Mouse (Mus musculus): ENCODE results near the gene Rapgef3. TPM values are rescaled to one million over a fixed set of nuclear protein-coding genes. Genes with fewer than 3 reads are reported as not detected.
A peak's percentile ranks its signal among the peaks of the same experiment; 100 is the strongest.

Gene Rapgef3
- polyA plus RNA-seq, 3 experiments from 2014 or later: not detected

DNA sequence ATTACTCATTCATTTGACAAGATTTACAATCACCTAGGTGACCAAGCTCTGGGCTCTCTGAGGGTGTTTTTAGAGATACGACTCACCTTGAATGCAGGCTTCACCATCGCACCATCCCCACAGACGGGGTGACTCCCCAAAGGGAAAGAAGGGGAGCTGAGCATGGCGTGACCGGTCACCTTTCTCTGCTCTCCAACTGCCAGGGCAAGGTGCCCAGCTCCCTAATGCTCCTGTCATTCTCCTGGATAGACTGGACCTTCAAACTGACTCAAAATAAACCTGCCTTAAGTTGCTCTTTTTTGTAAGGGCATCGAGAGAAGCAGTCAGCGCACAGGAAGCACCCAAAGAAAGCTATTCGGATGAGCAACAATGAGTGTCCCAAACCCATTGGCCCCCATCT, 2.5 kb upstream of the Rapgef3 start:
- ATAC-seq: no peak

DNA sequence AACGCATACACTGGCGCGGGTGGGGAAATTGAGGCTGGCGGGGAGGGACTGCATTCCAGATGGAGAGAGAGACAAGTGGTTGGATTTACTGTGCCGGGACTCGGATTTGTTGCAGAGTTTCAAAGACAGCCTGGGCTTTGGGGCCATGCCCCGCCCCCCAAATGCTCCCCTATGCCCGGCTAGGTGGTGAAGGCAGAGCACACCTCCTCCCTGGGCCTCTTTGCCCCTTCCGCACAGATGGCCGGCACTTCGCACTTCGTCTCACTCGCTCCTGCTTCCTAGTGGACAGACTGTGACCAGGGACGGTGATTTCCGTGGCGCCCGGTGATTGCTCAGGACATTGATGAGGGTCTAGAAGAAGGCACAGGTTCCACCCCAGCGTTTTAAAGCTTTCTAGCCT, 420 bp upstream of the Rapgef3 start:
- ATAC-seq: peak; percentile 11

DNA sequence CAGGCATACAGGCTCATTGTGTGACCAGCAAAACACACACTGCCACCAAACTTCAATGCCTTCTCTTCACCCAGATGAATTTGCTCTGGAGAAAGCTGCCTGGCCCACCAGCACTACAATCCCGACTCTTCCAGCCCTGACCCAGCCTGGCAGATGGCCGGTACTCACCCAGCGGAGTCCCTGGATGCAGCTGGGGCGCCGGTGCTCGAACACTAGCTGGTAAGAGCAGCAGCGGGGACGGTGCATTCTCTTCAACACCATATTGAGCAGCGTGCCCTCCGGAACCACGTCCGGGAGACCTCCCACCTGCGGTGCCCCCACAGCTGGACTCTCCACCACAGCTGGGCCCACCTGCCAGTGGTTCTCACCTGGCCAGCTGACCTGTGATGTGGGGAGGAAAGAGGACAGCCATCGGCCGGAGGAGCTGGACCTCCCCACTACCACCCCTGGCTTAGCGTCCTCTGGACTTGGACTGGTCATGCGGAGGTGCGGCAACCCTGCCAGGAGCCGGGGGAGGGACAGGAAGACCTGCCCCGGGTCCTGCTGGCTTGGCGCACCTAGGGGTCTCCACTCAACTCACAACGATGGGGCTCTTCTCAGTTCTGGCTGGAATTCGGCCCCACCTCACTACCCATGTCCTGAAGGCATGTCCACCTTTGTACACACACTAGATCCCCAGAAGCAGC, 1.0 kb downstream of the Rapgef3 start:
- no peak for ATAC-seq

DNA sequence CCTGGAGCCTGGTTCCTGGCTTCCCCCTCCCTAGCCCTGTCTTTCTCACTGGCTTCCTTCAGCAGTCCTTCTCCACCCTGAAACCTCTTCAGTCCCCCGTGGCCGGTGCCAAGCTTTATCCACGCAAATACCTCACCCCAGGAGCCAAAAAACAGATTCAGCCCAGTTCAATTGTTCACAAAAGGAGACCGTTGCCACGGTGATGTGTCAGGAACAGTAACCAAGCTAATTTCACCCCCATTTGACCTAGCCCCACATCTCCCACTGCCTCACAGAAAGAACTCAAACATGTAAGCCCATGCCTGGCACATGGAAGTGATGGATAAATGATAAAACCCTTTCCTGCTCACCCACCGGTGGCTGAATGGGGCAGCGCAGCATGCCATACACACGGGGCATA, 1.6 kb downstream of the Rapgef3 start:
- no peak for ATAC-seq

DNA sequence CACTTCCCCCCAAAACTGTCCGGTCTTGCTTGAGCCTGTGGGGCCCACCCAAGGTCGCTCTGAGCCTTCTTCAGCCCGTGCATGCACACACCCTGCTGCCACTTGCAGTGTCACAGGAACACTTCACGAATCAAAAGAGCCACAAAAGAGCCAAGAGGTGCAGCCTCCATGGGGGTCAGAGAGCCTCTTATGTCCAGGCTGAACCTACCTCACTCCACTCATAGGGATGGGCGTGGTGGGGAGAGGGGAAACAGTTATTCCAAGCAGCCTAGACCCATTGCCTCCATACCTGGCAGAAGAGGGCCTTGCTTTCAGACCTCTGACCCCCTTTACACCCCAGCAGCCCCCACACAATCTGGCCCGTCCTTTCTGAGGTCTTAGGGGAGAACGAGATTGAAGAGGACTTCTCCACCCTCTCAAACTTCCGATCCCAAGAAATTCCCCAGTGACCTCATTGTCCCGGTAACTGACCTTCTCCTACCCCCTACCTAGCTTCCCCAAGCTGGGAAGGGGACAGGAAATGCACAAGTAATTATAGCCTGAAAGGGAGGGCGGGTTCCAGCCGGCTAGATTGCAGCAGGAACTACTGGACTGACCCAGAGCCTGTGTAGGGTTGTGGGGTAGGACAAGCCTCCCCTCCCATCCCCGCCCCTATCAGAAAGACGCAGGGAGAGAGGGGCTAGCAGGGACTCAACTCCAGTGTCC, 2.5 kb downstream of the Rapgef3 start:
- ATAC-seq: no peak

DNA sequence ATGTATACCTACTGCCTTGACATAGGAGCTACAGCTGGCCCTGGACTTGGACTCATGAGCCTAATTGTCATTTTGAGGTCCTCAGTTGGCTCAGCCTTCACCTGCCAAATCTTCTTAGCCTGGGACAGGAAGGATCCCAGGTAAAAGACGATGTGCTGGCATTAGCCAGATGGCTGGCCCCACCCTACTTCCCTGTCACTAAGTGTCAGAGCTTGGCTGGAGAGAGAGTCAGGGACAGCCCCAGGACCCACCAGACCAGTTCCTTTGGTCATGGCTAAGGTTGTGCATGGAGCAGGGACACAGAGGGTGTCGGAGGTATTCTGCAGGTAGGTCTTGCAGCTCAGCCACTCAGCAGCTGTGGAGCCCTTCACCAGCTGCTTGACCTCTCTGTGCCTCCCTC, 3.2 kb downstream of the Rapgef3 start:
- ATAC-seq: no peak

DNA sequence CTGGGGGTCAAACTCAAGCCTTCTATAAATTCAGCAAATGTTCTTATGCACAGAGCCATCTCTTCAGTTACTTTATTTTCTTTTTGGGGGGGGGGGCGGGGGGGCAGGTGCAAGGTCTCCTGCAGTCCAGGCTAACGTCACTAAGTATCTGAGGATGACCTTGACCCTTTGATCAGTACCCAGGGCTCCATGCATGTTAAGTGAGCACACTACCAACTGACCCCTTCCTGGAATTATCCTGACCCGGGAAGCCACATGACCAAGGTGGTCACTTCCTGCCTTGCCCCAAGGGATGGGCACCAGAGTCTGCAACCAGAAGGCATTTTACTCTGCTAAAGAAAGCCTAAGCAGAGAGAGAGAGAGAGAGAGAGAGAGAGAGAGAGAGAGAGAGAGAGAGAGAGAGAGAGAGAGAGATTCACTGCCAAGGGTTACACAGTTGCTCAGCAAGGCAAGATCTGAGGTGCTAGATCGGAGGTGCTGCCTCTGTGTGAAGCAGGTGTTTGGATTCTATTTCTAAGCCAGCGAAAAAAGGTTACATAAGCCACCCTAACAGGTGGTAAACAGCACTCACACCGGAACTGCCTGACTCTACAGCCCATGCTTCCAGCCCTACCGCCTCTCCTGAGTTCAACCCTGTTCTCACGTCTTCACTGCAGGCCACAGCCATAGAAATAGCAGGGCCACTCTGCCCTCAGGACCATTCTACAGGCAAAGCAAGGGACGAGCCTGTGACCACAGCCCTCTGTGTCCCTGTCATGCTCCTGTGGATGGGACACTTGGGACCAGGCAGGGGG, 4.3 kb downstream of the Rapgef3 start:
- no peak for ATAC-seq

DNA sequence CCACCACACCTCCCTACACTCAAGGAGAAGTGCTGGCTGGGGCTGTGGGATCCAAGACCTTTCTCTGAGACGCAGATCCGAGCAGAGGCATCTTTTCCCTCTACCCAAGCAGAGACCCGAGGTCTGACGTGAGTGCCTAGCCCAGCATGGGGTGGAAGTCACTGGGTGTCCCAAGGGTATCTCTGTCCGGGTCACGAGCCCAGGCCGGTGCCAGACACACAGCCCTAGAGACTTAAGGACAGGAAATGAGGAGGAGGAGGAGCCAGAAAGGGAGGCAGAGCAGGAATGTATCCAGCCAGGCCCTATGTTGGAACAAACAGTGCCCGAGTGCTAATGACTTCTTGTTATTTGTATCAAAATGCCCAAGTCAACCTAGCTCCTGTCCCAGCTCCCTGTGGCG, 5.0 kb downstream of the Rapgef3 start:
- no peak for ATAC-seq

DNA sequence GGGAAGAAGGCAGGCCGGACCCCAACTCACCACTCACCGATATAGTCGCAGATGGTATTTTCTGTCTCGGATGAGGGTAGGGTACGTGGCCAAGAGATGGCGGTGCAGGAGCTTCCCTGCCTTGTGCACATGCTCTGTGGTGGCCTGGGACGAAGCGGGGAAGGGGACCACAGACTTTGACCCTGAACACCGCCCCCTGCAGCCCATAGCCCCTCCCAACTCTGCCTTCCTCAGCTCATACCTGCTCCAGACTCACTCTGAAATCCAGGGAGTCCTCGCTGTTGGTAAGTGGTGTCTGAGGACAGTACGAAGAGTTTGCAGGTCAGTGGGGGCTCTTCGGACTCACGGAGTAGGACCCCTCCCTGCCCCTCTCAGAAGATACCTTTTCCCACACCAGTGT, 6.3 kb downstream of the Rapgef3 start:
- ATAC-seq: no peak

DNA sequence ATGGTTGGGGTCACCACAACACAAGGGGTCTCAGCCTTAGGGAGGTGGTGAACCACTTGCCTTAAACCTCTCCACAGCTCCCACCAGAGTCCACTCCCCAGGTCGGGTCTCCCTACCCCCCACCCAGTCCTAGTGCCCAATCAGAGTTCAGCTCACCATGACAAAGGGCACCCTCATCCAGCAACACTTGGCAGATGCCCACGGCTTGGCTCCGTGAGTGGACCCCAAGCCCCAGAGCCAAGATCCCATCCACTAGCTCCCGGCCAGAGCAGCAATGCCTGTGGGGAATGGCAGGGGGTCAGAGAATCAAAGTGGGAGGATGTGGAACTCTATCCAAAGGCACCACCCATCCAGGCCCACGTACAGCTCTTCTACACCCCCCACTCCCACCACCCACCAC, 6.8 kb downstream of the Rapgef3 start:
- no peak for ATAC-seq

DNA sequence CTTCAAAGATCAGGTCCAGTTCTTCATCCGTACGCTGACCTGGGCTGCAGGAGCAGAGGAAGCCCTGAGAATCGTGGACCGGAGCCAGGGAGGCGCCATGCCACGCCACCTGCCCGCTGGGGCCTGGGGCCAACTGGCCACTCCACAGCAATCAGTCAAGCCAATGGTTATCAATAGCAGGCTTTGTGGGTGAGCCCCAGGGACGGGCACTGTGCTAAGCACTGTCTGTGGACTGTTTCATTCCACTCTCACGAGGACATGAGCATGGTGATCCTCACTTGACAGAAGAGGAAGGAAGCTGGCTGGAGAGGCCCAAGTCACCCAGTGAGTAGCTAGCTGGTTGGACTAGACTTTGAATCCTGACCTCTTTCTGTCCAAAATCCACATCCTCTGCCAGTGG, 7.8 kb downstream of the Rapgef3 start:
- no peak for ATAC-seq

DNA sequence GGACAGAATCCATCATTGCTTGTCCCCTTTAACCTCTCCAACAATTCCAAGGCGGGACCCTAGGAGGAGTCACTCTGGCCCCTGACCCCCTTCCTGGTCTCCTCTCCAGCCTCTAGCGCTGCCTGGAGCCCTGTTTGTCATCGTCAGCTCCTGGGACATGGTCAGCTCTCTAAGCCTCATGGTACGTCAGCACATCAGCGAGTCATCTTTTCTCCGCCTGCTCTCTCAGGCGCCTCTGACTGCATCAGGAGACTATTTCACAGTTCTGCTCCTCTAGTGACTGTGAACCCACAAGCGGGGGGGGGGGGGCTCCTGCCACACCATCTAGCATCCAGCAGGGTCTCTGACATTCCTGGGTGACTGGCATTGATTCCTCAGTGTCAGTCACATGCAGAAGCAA, 12.4 kb downstream of the Rapgef3 start:
- no peak for ATAC-seq

DNA sequence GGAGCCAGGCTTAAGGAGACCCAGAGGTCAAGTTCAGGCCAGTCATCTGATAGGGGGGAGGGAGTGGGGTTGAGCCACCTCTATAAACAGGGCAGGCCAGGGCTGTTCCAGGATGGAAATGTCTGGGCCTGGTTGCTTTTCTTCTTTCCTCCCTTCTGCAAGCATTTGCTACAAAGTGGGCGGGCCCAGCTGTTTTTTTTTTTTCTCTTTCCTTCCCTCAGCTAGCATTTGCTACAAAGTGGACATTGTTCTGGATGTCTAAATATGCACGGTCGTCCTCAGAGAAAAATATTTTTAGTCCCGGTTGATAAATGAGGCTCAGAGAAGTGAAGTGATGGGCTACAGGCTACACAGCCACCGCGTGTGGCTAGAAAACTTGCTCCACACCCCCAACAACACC, 13.3 kb downstream of the Rapgef3 start:
- no peak for ATAC-seq

DNA sequence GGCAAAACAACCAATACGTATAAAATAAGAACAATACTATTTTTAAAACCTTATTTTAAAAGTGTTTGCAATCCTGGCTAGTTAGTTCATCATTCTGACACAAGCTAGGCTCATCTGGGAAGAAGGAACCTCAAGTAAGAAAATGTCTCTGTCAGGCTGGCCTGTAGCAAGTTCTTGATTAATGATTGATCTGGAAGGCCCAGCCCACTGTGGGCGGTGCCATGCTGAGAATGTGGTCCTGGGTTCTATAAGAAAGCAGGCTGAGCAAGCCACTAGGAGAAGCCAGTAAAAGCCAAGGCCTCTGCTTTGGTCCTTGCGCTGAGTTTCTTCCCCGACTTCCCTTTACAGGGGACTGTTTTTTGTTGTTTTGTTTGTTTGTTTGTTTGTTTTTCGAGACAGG, 15.3 kb downstream of the Rapgef3 start:
- no peak for ATAC-seq

DNA sequence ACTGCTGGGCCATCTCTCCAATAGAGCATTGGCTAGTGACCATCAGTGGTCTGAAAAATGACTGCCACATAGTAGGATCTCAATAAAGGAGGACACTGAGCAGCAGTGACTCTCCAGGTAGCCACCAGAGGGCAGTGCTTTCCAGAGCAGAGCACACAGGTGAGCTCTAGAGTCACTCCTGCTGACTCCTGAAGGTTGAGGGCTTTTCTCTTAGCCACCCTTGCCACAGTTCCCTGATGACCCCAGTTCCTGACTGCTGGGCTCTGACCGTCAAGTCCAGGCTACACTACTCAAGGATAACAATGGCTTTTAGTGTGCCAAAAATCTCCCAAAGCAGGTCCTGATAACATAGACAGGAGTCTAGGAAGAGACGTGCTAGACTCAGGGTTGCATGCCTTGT, 16.1 kb downstream of the Rapgef3 start:
- no peak for ATAC-seq

DNA sequence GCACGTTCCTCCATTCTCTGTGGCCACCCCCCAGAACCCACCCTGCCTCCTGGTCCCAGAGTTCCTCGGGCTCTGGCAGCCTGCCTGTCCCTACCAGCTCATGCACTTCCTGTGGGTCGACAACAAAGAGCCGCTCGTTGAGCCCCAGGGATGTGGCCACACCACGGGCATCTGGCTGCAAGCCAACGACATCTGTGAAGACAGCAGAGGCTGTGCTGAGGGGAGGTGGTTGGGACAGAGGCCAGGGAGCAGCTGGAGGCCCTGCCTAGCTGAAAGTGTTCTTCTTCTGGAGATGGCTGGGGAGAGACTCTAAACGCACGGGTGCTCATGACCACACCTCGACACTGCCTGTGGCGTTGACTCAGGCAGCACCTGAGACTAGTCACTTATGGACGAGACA, 17.1 kb downstream of the Rapgef3 start:
- ATAC-seq: no peak

DNA sequence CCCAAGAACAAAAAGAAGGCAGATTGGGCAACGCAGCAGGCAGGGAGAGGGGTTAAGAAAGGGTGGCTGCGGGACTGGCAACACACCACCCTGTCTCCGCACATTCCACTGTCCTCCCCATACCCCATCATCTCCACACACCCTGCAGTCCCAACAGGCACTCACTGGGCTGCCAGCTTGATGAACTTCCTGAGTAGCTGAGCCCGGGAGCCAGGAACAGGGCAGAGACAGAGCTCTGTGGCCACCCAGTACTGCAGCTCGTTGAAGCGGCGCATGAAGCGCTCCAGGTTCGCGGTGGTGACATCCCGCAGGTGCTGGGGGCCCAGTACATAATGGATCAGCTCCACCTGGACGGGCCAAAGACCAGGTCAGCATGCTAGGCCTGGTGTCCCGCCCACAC, 17.9 kb downstream of the Rapgef3 start:
- no peak for ATAC-seq

DNA sequence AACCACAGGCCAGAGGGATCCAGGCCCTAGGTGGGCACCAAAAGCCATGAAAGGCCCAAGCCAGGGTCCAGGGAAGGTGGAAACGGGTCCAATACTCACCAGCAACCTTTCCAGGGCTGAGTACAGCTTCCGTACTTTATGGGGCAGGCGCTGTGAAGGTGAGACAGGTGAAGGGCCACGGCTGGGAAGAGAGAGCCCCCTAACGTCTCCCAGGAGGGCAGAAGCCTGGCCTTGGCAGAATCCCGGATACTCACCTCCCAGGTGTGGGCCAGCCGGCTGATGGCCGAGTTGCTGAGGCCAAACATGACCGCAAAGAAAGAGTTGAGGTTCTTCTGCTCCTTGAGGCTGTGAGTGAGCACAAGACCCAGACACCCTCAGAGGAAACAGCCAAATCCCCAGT, 18.4 kb downstream of the Rapgef3 start:
- no peak for ATAC-seq

DNA sequence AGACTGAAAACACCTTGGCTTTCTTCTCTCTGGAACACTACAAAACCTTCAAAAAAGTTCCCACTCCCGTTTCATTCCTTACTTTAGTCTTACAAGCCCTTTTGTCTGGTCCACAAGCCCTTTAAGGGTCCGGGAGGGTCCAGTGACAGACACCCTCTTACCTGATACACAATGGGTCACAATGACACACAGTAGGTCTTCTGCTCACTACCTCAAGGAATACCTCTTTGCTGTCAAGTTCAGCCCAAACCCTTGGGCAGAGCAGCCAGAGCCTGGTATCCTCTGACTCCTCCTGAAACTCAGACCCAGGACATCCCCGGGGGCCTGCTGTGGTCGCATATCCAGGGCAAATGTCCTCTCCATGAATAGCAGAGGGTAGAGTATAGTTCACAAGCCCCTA, 18.8 kb downstream of the Rapgef3 start:
- no peak for ATAC-seq

DNA sequence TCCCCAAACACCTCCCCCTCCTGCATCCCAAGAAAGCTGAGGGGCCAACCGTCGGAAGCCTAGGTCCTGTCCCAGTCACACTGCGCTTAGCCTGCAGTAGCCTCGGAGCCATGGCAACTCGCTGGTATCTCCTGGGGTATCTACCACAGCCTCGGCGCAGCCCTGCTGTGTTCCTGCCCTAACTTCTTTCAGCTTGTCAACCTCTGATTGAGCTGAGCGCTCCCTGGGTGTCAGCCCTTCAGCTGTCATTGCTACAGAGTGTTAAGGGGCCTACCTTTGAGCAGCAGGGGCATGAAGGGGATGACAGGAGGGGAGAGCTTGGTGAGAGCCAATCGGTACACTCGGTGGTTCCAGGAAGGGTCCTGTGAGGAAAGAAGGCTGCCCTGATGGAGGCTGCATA, 19.5 kb downstream of the Rapgef3 start:
- no peak for ATAC-seq

DNA sequence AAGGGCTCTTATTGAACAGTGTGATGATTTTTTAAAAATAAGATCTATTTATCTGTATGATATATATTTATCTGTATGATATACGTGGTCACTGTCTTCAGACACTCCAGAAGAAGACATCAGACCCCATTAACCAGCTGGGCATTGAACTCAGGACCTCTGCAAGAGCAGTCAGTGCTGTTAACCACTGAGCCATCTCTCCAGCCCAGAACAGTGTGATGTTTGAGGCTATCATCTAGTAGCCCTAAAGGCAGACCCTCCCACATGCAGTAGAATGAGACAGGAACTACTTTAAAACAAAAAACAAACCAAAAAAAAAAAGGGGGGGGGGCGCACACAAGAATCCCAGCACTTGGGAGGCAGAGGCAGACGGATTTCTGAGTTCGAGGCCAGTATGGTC, 20.3 kb downstream of the Rapgef3 start:
- ATAC-seq: no peak

DNA sequence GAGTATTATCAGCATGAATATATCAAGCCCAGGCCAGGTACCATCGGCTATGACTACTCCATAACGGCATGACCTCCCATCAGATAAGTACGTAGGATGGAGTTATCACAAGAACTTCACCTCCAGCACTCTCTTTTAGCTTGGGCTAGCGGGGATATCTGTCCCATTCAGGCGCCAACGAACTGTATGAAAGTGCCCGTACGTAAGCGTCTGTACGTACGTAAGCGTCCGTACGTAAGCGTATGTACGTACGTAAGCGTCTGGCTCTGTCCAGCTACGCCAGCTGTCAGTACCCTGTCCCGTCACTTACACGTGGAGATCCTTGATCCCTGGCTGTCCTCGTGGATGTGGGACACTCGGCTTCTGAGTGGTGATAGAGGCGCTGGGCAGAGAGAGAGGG, 21.0 kb downstream of the Rapgef3 start:
- no peak for ATAC-seq

DNA sequence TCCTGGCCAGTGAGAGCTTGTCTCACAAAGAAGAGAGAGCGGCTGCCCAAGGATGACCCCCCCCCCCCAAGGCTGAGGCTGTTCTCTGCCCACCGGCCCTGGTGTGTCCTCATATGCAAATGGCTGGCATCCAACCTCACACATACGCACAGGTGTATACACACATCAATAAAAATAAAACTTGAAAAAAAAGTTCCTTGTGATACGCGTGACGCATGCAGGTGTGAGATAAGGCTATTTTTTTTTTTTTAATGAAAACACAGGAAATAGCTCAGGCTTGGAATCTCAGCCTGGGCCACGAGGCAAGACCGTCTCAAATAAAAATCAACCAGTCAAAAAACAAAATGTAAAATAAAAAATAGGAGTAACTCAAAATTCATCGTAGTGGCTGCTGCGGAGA, 21.5 kb downstream of the Rapgef3 start:
- ATAC-seq: no peak

DNA sequence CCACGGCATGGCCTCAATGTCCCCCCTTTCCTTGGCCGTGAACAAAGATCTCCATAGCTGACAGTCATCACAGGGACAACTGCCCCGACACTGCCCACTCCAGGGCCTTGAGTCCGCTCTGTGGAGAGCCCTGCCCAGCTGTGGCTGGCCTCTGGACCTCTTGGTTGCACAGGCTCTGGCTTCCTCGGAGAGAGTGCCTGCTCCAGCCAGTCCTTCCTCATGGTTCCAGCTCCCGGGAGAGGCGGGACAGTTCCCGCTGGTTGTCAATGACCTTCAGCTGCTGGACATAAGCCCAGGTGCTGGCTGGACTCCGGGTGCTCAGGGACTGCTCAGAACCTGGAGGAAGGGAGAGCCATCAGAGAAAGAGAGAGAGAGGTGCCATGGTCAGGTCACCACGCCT, 22.4 kb downstream of the Rapgef3 start:
- no peak for ATAC-seq

Data from inflammation-experienced regulatory T-cells, adult 6 months (primary cell).